20 mouse cellular contexts compared by ENCODE assay signal in the genomic region with DNA sequence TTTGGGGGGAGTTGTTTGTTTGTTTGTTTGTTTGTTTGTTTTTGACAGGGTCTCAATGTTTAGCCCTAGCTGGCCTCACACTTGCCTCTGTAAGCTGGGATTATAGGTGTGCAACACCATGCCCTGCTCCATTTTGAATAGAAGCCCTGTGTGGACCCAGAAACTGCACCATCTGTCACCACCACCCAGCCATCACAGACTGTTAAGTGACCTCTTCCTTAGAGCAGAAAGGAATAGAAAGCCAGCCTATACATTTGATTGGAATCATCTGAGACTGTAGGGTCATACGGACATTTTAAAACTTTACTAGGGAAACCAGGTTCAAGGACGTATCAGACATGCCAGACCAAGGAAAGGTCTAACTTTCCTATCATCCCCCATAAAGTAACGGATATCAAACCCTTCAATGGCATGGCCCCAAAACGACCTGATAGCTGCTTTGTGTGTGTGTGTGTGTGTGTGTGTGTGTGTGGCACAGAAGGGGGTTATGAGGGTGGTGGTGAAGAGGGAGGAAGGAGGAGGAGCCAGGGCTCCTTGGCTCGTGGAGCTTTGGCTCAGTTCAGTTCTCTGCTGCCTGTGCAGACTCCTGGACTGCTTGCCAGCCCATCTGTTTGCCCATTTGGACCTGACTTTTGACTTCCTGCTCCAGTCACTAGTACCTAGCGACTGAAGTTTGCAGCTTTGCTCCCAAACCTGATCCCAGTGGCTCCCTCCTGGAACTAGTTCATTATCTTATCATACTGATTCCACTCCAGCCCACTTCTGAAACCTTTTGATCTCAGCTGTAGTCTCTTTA. TPM values are rescaled to one million over a fixed set of nuclear protein-coding genes. Genes with fewer than 3 reads are reported as not detected.
DNase-seq lines count a peak whose midpoint lies in the region; ATAC-seq and TF ChIP-seq lines count a peak whose summit lies in the region.
"Had no signal": no experiment of that assay in that cellular context is flagged by ENCODE, and none has a peak within 500 bp of the region (broad histone marks: within the 10 kb centered on the region; RNA-seq: fewer than 3 reads in every experiment).

No protein-coding gene starts in this region.

- no peak for TF ChIP-seq POLR2A in cerebellum, adult 2 months (IDR thresholded peaks at IDR 0.05; ENCODE audit: borderline replicate concordance, insufficient read depth, low read length)

- no peaks in the 10 kb centered on the region for H3K36me3 ChIP-seq in midbrain, embryonic 11.5 days (ENCODE audit: control insufficient read depth, insufficient read depth, low read length)
- H3K36me3 ChIP-seq: forebrain, embryonic 12.5 days; heart, embryonic 15.5 days; limb, embryonic 10.5 days had no signal

- ATAC-seq in midbrain, embryonic 11.5 days (ENCODE audit: low FRiP score) = no peak
- ATAC-seq: hindbrain, embryonic 16.5 days; intestine, embryonic 16.5 days had no signal

- no peaks in the 10 kb centered on the region for H3K27me3 ChIP-seq in cerebellum, adult 2 months (ENCODE audit: control insufficient read depth, insufficient read depth, low read length)
- H3K27me3 ChIP-seq in midbrain, embryonic 11.5 days (ENCODE audit: control insufficient read depth, insufficient read depth, low read length) = no peaks in the 10 kb centered on the region; the same call in 1 of the 2 replicates
- H3K27me3 ChIP-seq: heart, embryonic 15.5 days had no signal

- TF ChIP-seq CTCF in cerebellum, adult 2 months (IDR thresholded peaks at IDR 0.05; ENCODE audit: borderline replicate concordance, insufficient read depth, low read depth, low read length) = no peak

- no peaks in the 10 kb centered on the region for H3K4me1 ChIP-seq in brown adipose tissue, adult 24 weeks (ENCODE audit: control insufficient read depth, insufficient read depth, insufficient read length, low read length)
- H3K4me1 ChIP-seq in cerebellum, adult 2 months (ENCODE audit: control insufficient read depth, insufficient read depth, low read length) = peaks cover 7% of the 10 kb centered on the region
- H3K4me1 ChIP-seq in midbrain, embryonic 11.5 days (ENCODE audit: control insufficient read depth, insufficient read depth, low read length) = peaks cover 2% of the 10 kb centered on the region; the same call in 1 of the 2 replicates

- H3K27ac ChIP-seq in brown adipose tissue, adult 24 weeks (replicated peaks; ENCODE audit: low read depth, low read length) = 0 out of 2 replicates have a peak overlapping the region, but pooled peaks have one; percentile 39
- H3K27ac ChIP-seq in cerebellum, adult 2 months (ENCODE audit: insufficient read depth, low read length) = peak overlapping the region; percentile 76; the same call in 1 of the 2 replicates
- no peak overlapping the region for H3K27ac ChIP-seq in midbrain, embryonic 11.5 days (ENCODE audit: low read depth, low read length)
- H3K27ac ChIP-seq: forebrain, embryonic 12.5 days; heart, adult 2 months; heart, embryonic 15.5 days; limb, embryonic 10.5 days; stomach, postnatal 0 days had no signal

- DNase-seq in kidney, adult 9 months = peak; percentile 49
- DNase-seq in kidney, postnatal 14 days = no peak
- DNase-seq in cerebellum, adult 2 months = peak; percentile 82 to 91
- peak; percentile 77 to 78 for DNase-seq in cerebellum, postnatal 36 days
- DNase-seq in midbrain, embryonic 11.5 days (ENCODE audit: low spot score, missing footprints) = no peak
- DNase-seq in right cerebral cortex, adult 2 months (ENCODE audit: low spot score in 2 of 2) = no peak
- DNase-seq: adrenal gland, adult 8-10 months; heart, adult 2 months; heart, postnatal 4 days; lung, embryonic 14.5 days; lung, postnatal 36 days; thymus, postnatal 14 days had no signal

- WGBS in cerebellum, adult 2 months = 20% methylated on average over 6 of the region's 6 CpGs
- 75% methylated on average over 6 of the region's 6 CpGs for WGBS in midbrain, embryonic 11.5 days

- H3K4me2 ChIP-seq in midbrain, embryonic 11.5 days = no peak overlapping the region
- H3K4me2 ChIP-seq: forebrain, embryonic 12.5 days; heart, embryonic 15.5 days; liver, embryonic 11.5 days; lung, embryonic 14.5 days had no signal

- H3K9me3 ChIP-seq in midbrain, embryonic 11.5 days (ENCODE audit: control insufficient read depth, low read length) = no peaks in the 10 kb centered on the region
- H3K9me3 ChIP-seq: forebrain, embryonic 12.5 days; heart, embryonic 15.5 days; limb, embryonic 10.5 days had no signal

- no peak overlapping the region for H3K9ac ChIP-seq in midbrain, embryonic 11.5 days (ENCODE audit: low read length)
- H3K9ac ChIP-seq: forebrain, embryonic 12.5 days; heart, embryonic 15.5 days; lung, embryonic 14.5 days had no signal

- no peak overlapping the region for H3K4me3 ChIP-seq in brown adipose tissue, adult 24 weeks (ENCODE audit: insufficient read depth, low read depth, low read length)
- H3K4me3 ChIP-seq in cerebellum, adult 2 months (replicated peaks; ENCODE audit: insufficient read depth, low read depth, low read length) = no peak overlapping the region
- no peak overlapping the region for H3K4me3 ChIP-seq in midbrain, embryonic 11.5 days (ENCODE audit: low read depth, low read length)
- H3K4me3 ChIP-seq: forebrain, embryonic 12.5 days; heart, adult 2 months; heart, embryonic 15.5 days; limb, embryonic 10.5 days had no signal

RNA-seq across cellular contexts. Expression of gene Dlg1, which starts 4.5 kb away (rescaled TPM):
- 34.2 and 34.6 TPM in 2 replicates for polyA plus RNA-seq in brown adipose tissue, adult 24 weeks (2012; ENCODE audit: insufficient read depth, insufficient read length, missing spikeins)
- 82.2 and 85.9 TPM in 2 replicates for polyA plus RNA-seq in cerebellum, adult 2 months (2012; rRNA removed)
- polyA plus RNA-seq in midbrain, embryonic 11.5 days (2014; fragmentation: Nextera tagmentation; extraction: Ambion mirVana) = 19.3 and 21.0 TPM in 2 replicates

Comparison
In these comparisons a context has a peak if more than half of its experiments do, and no peak if none do; other contexts are left out.
1. DNase-seq: peak in kidney, adult 9 months (single experiment), cerebellum, adult 2 months (2 of 2) and cerebellum, postnatal 36 days (2 of 2); none in kidney, postnatal 14 days (single experiment), midbrain, embryonic 11.5 days (single experiment) and right cerebral cortex, adult 2 months (0 of 2).